27 mouse cellular contexts compared by ENCODE assay signal in the genomic region with DNA sequence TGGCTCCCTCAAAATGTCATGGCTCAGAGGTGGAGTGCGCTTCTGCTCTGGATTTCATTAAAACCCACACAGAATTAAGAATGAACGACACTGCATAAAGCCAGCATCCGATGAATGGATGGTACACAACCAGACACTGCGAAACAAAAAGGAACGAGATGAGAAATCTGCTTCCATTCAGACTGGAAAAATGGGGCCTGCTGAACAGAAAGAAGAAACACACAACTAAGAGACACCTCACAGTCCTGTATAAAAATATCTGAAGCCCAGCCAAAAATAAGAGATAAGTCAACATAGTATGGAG.
A peak's percentile ranks its signal among the peaks of the same experiment; 100 is the strongest.
DNase-seq lines count a peak whose midpoint lies in the region; ATAC-seq and TF ChIP-seq lines count a peak whose summit lies in the region.
"Had no signal": no experiment of that assay in that cellular context is flagged by ENCODE, and none has a peak within 500 bp of the region (broad histone marks: within the 10 kb centered on the region; RNA-seq: fewer than 3 reads in every experiment).

No protein-coding gene starts in this region.

- DNase-seq in embryonic facial prominence, embryonic 14.5 days (ENCODE audit: low spot score) = no peak
- no peak for DNase-seq in embryonic facial prominence, embryonic 10.5 days (ENCODE audit: low spot score)
- no peak for DNase-seq in kidney, adult 2 months
- no peak for DNase-seq in neural tube, embryonic 10.5 days (ENCODE audit: extremely low spot score, low spot score)
- no peak for DNase-seq in lung, postnatal 14 days
- DNase-seq: adrenal gland, adult 2 months; cerebellum, adult 8-10 months; cerebellum, postnatal 25 days; forebrain, postnatal 0 days; gastrocnemius, postnatal 10 days; heart, postnatal 14 days; kidney, adult 9 months; layer of hippocampus, adult 9-11 months; liver; lung, embryonic 14.5 days; right cerebral cortex, postnatal 4 days; thymus, adult 18-20 months; thymus, postnatal 25 days had no signal

- H3K27me3 ChIP-seq in embryonic facial prominence, embryonic 14.5 days (replicated peaks; ENCODE audit: control insufficient read depth, insufficient read depth, low read length) = no peaks in the 10 kb centered on the region
- no peaks in the 10 kb centered on the region for H3K27me3 ChIP-seq in embryonic facial prominence, embryonic 10.5 days (replicated peaks; ENCODE audit: low read depth, poor library complexity, severe bottlenecking)
- no peaks in the 10 kb centered on the region for H3K27me3 ChIP-seq in kidney, embryonic 15.5 days
- no peaks in the 10 kb centered on the region for H3K27me3 ChIP-seq in kidney, adult 2 months (replicated peaks; ENCODE audit: control insufficient read depth, insufficient read depth, low read length)
- H3K27me3 ChIP-seq in neural tube, embryonic 14.5 days (ENCODE audit: control insufficient read depth, insufficient read depth, low read length) = no peaks in the 10 kb centered on the region
- H3K27me3 ChIP-seq in neural tube, embryonic 15.5 days (replicated peaks) = no peaks in the 10 kb centered on the region
- H3K27me3 ChIP-seq: CH12.LX; liver, embryonic 15.5 days had no signal

- no peaks in the 10 kb centered on the region for H3K36me3 ChIP-seq in embryonic facial prominence, embryonic 14.5 days (ENCODE audit: control insufficient read depth, insufficient read depth, low read length)
- no peaks in the 10 kb centered on the region for H3K36me3 ChIP-seq in embryonic facial prominence, embryonic 10.5 days (replicated peaks)
- no peaks in the 10 kb centered on the region for H3K36me3 ChIP-seq in kidney, embryonic 15.5 days
- no peaks in the 10 kb centered on the region for H3K36me3 ChIP-seq in kidney, adult 2 months (ENCODE audit: control insufficient read depth, insufficient read depth, low read length)
- H3K36me3 ChIP-seq in neural tube, embryonic 14.5 days (ENCODE audit: control insufficient read depth, insufficient read depth, low read length) = no peaks in the 10 kb centered on the region
- H3K36me3 ChIP-seq in neural tube, embryonic 15.5 days = no peaks in the 10 kb centered on the region
- H3K36me3 ChIP-seq: forebrain, embryonic 10.5 days; liver, embryonic 15.5 days had no signal

- H3K4me1 ChIP-seq in embryonic facial prominence, embryonic 14.5 days (ENCODE audit: control insufficient read depth, insufficient read depth, low read length) = peaks cover 19% of the 10 kb centered on the region; the same call in 1 of the 2 replicates
- peaks cover 13% of the 10 kb centered on the region for H3K4me1 ChIP-seq in embryonic facial prominence, embryonic 10.5 days
- peaks cover 14% of the 10 kb centered on the region; the same call in 1 of the 2 replicates for H3K4me1 ChIP-seq in kidney, embryonic 15.5 days
- H3K4me1 ChIP-seq in kidney, adult 2 months (ENCODE audit: control insufficient read depth, insufficient read depth, low read length) = no peaks in the 10 kb centered on the region
- H3K4me1 ChIP-seq in neural tube, embryonic 14.5 days (ENCODE audit: control insufficient read depth, insufficient read depth, low read length) = peaks cover 6% of the 10 kb centered on the region; the same call in 1 of the 2 replicates
- peaks cover 13% of the 10 kb centered on the region for H3K4me1 ChIP-seq in neural tube, embryonic 15.5 days
- H3K4me1 ChIP-seq: liver, embryonic 15.5 days had no signal

- WGBS in embryonic facial prominence, embryonic 14.5 days = 43% methylated on average over 5 of the region's 5 CpGs
- WGBS in embryonic facial prominence, embryonic 10.5 days = 69% methylated on average over 5 of the region's 5 CpGs
- WGBS in kidney, embryonic 15.5 days = 64% methylated on average over 5 of the region's 5 CpGs
- 66% methylated on average over 5 of the region's 5 CpGs for WGBS in kidney, adult 2 months
- WGBS in neural tube, embryonic 14.5 days = 41% methylated on average over 5 of the region's 5 CpGs
- WGBS in neural tube, embryonic 15.5 days = 49% methylated on average over 5 of the region's 5 CpGs

- ATAC-seq in embryonic facial prominence, embryonic 14.5 days (ENCODE audit: low read depth) = peak; percentile 68
- peak; percentile 31; the same call in 1 of the 2 replicates for ATAC-seq in kidney, embryonic 15.5 days (replicated peaks; ENCODE audit: low FRiP score)
- no peak for ATAC-seq in neural tube, embryonic 14.5 days (ENCODE audit: low read depth)
- ATAC-seq in neural tube, embryonic 15.5 days (ENCODE audit: low FRiP score) = 0 out of 2 replicates have a peak, but pooled peaks have one; percentile 47
- ATAC-seq: activated CD4-positive, CD25-positive, alpha-beta regulatory T cell, adult 4 months; forebrain, postnatal 0 days; intestine, embryonic 16.5 days had no signal

- no peak for TF ChIP-seq POLR2A in kidney, adult 2 months (IDR thresholded peaks at IDR 0.05; ENCODE audit: low read depth, low read length)

- no peak overlapping the region for H3K9ac ChIP-seq in embryonic facial prominence, embryonic 14.5 days (ENCODE audit: low read depth, low read length)
- no peak overlapping the region for H3K9ac ChIP-seq in kidney, embryonic 15.5 days
- no peak overlapping the region for H3K9ac ChIP-seq in neural tube, embryonic 14.5 days (replicated peaks; ENCODE audit: low read depth, low read length)
- H3K9ac ChIP-seq in neural tube, embryonic 15.5 days (replicated peaks) = no peak overlapping the region
- H3K9ac ChIP-seq: forebrain, postnatal 0 days; liver, embryonic 15.5 days; lung, embryonic 14.5 days had no signal

- TF ChIP-seq CTCF in kidney, adult 2 months (conservative IDR thresholded peaks at IDR 0.05; ENCODE audit: insufficient read depth, insufficient read length, low read depth, low read length) = no peak

- H3K27ac ChIP-seq in embryonic facial prominence, embryonic 14.5 days (replicated peaks; ENCODE audit: low read depth, low read length) = no peak overlapping the region
- H3K27ac ChIP-seq in embryonic facial prominence, embryonic 10.5 days (replicated peaks) = no peak overlapping the region
- peak overlapping the region; percentile 11 for H3K27ac ChIP-seq in kidney, embryonic 15.5 days
- H3K27ac ChIP-seq in kidney, adult 2 months (ENCODE audit: insufficient read depth, low read depth, low read length) = no peak overlapping the region
- 0 out of 2 replicates have a peak overlapping the region, but pooled peaks have one; percentile 10 for H3K27ac ChIP-seq in neural tube, embryonic 14.5 days (ENCODE audit: low read depth, low read length)
- H3K27ac ChIP-seq in neural tube, embryonic 15.5 days (replicated peaks) = peak overlapping the region; percentile 41; the same call in 1 of the 2 replicates
- H3K27ac ChIP-seq: forebrain, embryonic 10.5 days; liver, embryonic 15.5 days; stomach, postnatal 0 days had no signal

- H3K4me3 ChIP-seq in embryonic facial prominence, embryonic 14.5 days (ENCODE audit: low read depth, low read length) = no peak overlapping the region
- no peak overlapping the region for H3K4me3 ChIP-seq in embryonic facial prominence, embryonic 10.5 days
- no peak overlapping the region for H3K4me3 ChIP-seq in kidney, embryonic 15.5 days (replicated peaks)
- H3K4me3 ChIP-seq in kidney, adult 2 months (ENCODE audit: insufficient read depth, low read depth, low read length) = no peak overlapping the region
- H3K4me3 ChIP-seq in neural tube, embryonic 14.5 days (ENCODE audit: low read depth, low read length) = no peak overlapping the region
- H3K4me3 ChIP-seq in neural tube, embryonic 15.5 days (replicated peaks) = no peak overlapping the region
- H3K4me3 ChIP-seq: forebrain, embryonic 10.5 days; liver, embryonic 15.5 days had no signal

- no peak overlapping the region for H3K4me2 ChIP-seq in embryonic facial prominence, embryonic 14.5 days (ENCODE audit: low read depth, low read length)
- H3K4me2 ChIP-seq in kidney, embryonic 15.5 days = no peak overlapping the region
- peak overlapping the region; percentile 20; the same call in 1 of the 2 replicates for H3K4me2 ChIP-seq in neural tube, embryonic 14.5 days (ENCODE audit: low read depth, low read length)
- peak overlapping the region; percentile 21; the same call in 1 of the 2 replicates for H3K4me2 ChIP-seq in neural tube, embryonic 15.5 days
- H3K4me2 ChIP-seq: liver, embryonic 15.5 days; lung, embryonic 14.5 days had no signal

- no peaks in the 10 kb centered on the region for H3K9me3 ChIP-seq in embryonic facial prominence, embryonic 14.5 days (ENCODE audit: control insufficient read depth, low read length)
- no peaks in the 10 kb centered on the region for H3K9me3 ChIP-seq in embryonic facial prominence, embryonic 10.5 days
- no peaks in the 10 kb centered on the region for H3K9me3 ChIP-seq in kidney, embryonic 15.5 days (replicated peaks)
- H3K9me3 ChIP-seq in neural tube, embryonic 14.5 days (ENCODE audit: control insufficient read depth, low read length) = no peaks in the 10 kb centered on the region
- no peaks in the 10 kb centered on the region for H3K9me3 ChIP-seq in neural tube, embryonic 15.5 days (replicated peaks)
- H3K9me3 ChIP-seq: forebrain, embryonic 10.5 days; liver, embryonic 15.5 days had no signal

Comparison
In these comparisons a context has a peak if more than half of its experiments do, and no peak if none do; other contexts are left out.
1. H3K27ac ChIP-seq: peak in kidney, embryonic 15.5 days (single experiment), neural tube, embryonic 14.5 days (single experiment) and neural tube, embryonic 15.5 days (single experiment); none in embryonic facial prominence, embryonic 14.5 days (single experiment), embryonic facial prominence, embryonic 10.5 days (single experiment) and kidney, adult 2 months (single experiment).
2. H3K4me2 ChIP-seq: peak in neural tube, embryonic 14.5 days (single experiment) and neural tube, embryonic 15.5 days (single experiment); none in embryonic facial prominence, embryonic 14.5 days (single experiment) and kidney, embryonic 15.5 days (single experiment).